Mouse (Mus musculus) heart, embryonic 16.5 days (tissue): ENCODE data around the gene Oas3. TPM values are rescaled to one million over a fixed set of nuclear protein-coding genes. Genes with fewer than 3 reads are reported as not detected.

Experiments used
- ATAC-seq: fragments of 200-750 bp; cut with Nextera tagmentation; replicated peaks from 2 replicates; pipeline ENCODE4 v1.8.0; 2017; ENCODE audit warnings: moderate number of reproducible peaks; ENCODE audit not compliant: insufficient read depth, low FRiP score; ENCODE audit errors: extremely low read depth
- H3K27ac ChIP-seq: fragments of 300-500 bp; sonication (generic); 2 replicates; pipeline ENCODE4 v1.5.1; 2014; ENCODE audit warnings: mild to moderate bottlenecking, low read length, control low read depth, moderate library complexity
- H3K27me3 ChIP-seq: fragments of 300-500 bp; sonication (generic); 2 replicates; pipeline ENCODE4 v1.6.1; 2014; ENCODE audit warnings: low read length, mixed read lengths; ENCODE audit not compliant: control insufficient read depth, insufficient read depth
- H3K36me3 ChIP-seq: fragments of 300-500 bp; sonication (generic); 2 replicates; pipeline ENCODE4 v1.6.1; 2014; ENCODE audit not compliant: control insufficient read depth, insufficient read depth
- H3K4me1 ChIP-seq: fragments of 300-500 bp; sonication (generic); 2 replicates; pipeline ENCODE4 v1.6.1; 2014; ENCODE audit warnings: low read length, mixed read lengths; ENCODE audit not compliant: control insufficient read depth, insufficient read depth
- H3K4me2 ChIP-seq: fragments of 300-500 bp; sonication (generic); 2 replicates; pipeline ENCODE4 v1.6.1; 2014; ENCODE audit warnings: low read depth, mild to moderate bottlenecking, control low read depth, low read length
- H3K4me3 ChIP-seq: fragments of 300-500 bp; sonication (generic); 2 replicates; pipeline ENCODE4 v1.5.1; 2014; ENCODE audit warnings: mild to moderate bottlenecking, control low read depth, low read length
- H3K9ac ChIP-seq: fragments of 300-500 bp; sonication (generic); 2 replicates; pipeline ENCODE4 v1.6.1; 2014; ENCODE audit warnings: low read length, control low read depth
- H3K9me3 ChIP-seq: fragments of 300-500 bp; sonication (generic); replicated peaks from 2 replicates; pipeline ENCODE4 v1.6.1; 2016; ENCODE audit warnings: low read length; ENCODE audit not compliant: control insufficient read depth
- WGBS: fragments of 180-500 bp; shearing (Covaris S2); extraction: QIAGEN DNeasy Blood & Tissue Kit; methylation state at CpG from one replicate; pipeline ENCODE4 v1.1.7; 2014; 5-methylcytosine and 5-hydroxymethylcytosine counted together
- polyA plus RNA-seq: library from polyadenylated mRNA; unstranded; fragments of >200 nt; fragmentation: Nextera tagmentation; extraction: Ambion mirVana; gene quantifications from 2 replicates; pipeline ENCODE4 v1.2.1, GENCODE M21; 2015

The Oas3 gene
- polyA plus RNA-seq, 1 experiment from 2014 or later = 0.59 TPM

DNA sequence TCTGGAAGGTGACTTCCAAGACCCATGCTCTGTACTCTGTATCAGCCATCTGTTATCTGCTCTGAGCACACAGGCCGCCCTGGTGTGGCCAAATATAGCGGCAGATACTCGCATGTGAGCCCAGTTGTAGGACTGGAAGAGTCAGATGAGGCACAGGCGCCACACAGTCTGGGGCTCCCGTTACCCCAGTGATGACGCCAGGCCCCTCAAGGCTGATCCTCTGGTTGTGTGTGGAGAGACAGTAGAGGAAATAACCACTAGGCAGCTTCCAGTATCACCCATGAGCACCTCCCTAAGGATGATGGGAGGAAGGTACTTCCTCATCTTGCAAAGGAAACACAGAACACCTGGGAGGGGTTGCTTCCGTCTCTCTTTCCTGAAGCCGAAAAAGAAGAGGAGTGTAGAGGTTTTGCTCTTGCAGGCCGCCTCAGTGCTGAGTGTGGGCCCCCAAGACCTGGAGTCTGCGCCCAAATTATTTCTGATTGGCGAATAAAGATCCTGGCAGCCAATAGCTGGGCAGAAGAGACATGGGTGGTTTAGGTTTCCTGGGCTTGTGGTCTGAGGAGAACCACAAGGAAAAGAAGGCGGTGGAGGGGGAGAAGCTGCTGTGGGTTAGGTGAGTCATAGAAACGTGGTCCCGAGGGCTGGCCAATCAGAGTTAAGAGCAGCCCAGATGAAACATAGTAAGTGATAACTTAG, 2.0 kb downstream of the Oas3 start:
- Histone ChIP-seq H3K27me3 (no peaks in the 10 kb centered on the region), H3K27ac (peak overlapping the region; percentile 51), H3K9ac (0 out of 2 replicates have a peak overlapping the region, but pooled peaks have one; percentile 20), H3K4me1 (peaks cover 23% of the 10 kb centered on the region), H3K9me3 (no peaks in the 10 kb centered on the region), H3K36me3 (no peaks in the 10 kb centered on the region), H3K4me2 (peak overlapping the region; percentile 29; the same call in 1 of the 2 replicates), H3K4me3 (no peak overlapping the region)
- peak; percentile 30 for ATAC-seq
- 59% methylated on average over 14 of the region's 14 CpGs for WGBS

DNA sequence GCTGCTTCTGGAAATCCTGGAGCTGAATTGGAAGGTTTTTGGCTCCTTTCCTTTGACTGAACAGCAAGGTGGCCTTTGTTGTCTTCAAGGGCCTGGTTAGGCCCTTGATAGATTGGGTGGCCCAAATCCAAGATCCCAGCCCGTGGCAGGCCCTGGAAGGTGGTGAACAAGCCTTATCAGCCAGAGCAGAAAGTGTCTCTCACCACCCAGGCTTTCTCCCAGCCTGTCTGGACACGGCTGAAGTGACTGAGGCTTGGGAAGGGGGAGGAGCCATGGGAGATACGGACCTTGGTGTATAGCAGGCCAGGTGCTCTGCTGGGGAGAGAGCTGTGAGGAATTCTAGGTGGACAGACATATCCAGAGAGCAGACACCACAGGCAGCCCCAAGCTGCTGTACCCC, 8.1 kb downstream of the Oas3 start:
- Histone ChIP-seq H3K36me3 (no peaks in the 10 kb centered on the region), H3K9ac (no peak overlapping the region), H3K4me3 (no peak overlapping the region), H3K4me1 (no peaks in the 10 kb centered on the region), H3K4me2 (no peak overlapping the region), H3K27ac (no peak overlapping the region), H3K27me3 (no peaks in the 10 kb centered on the region), H3K9me3 (no peaks in the 10 kb centered on the region)
- ATAC-seq = no peak
- 40% methylated on average over 3 of the region's 3 CpGs for WGBS

DNA sequence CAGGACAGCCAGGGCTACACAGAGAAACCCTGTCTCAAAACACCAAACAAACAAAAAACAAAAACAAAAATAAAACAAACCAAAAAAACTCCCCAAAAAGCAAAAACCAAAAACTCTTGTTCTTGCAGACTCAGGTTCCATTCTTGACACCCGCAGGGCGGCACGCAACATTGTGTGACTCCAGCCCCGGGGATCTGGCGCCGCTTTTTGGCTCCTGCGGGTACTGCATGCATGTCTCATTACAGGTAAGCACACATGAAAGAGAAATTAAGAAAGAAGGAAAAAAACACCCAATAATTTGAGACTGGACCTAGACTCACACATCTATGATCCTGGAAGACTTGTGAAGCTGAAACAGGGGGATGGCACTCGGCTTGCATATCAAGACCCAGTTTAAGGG, 12.5 kb downstream of the Oas3 start:
- Histone ChIP-seq H3K4me1 (no peaks in the 10 kb centered on the region; the same call in 1 of the 2 replicates), H3K27ac (no peak overlapping the region), H3K4me2 (no peak overlapping the region), H3K4me3 (no peak overlapping the region), H3K36me3 (no peaks in the 10 kb centered on the region), H3K9me3 (no peaks in the 10 kb centered on the region), H3K27me3 (no peaks in the 10 kb centered on the region), H3K9ac (no peak overlapping the region)
- WGBS = 60% methylated on average over 8 of the region's 8 CpGs
- ATAC-seq = no peak

DNA sequence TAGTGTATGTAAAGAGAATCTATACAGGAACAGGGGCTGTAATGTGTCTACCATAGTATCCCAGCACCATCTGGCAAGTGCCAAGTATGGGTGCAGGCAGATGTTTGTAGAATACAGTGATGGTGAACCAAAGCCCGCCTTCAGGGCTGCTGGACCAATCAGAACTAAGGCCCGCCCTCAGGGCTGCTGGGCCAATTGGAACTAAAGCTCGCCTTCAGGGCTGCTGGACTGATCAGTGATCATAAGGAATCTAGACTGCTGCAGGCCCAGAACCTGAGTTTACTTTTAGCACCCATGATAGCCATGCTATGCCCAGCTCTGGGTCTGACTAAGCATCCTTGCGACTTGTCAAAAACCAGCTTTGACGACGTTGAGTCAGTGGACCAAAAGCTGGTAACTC, 15.6 kb downstream of the Oas3 start:
- 0 out of 2 replicates have a peak, but pooled peaks have one; percentile 32 for ATAC-seq
- Histone ChIP-seq H3K9ac (no peak overlapping the region), H3K27ac (0 out of 2 replicates have a peak overlapping the region, but pooled peaks have one; percentile 8), H3K36me3 (no peaks in the 10 kb centered on the region), H3K27me3 (no peaks in the 10 kb centered on the region), H3K4me2 (peak overlapping the region; percentile 30; the same call in 1 of the 2 replicates), H3K4me1 (no peaks in the 10 kb centered on the region; the same call in 1 of the 2 replicates), H3K9me3 (no peaks in the 10 kb centered on the region), H3K4me3 (no peak overlapping the region)
- WGBS = 27% methylated on average over 6 of the region's 6 CpGs

DNA sequence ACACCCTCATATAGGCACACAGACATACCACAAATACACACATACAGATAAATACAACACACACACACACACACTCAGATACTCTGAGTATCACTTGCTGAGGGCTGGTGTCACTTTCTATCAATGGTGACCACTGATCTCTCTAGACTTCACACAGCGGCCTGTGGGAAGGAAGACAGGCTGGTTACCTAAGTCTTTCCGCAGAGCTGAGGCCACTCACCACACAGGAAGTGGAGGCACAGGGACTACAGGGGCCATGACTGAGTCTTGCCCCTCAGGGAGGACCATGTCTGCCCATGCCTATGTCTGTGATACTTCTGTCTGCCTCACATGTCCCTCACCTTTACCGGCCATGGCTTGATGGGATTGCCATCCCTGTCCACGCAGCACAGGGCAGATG, 23.2 kb downstream of the Oas3 start:
- Histone ChIP-seq H3K27ac (no peak overlapping the region), H3K4me1 (no peaks in the 10 kb centered on the region), H3K4me2 (no peak overlapping the region), H3K27me3 (no peaks in the 10 kb centered on the region), H3K36me3 (no peaks in the 10 kb centered on the region), H3K9ac (no peak overlapping the region), H3K4me3 (no peak overlapping the region), H3K9me3 (no peaks in the 10 kb centered on the region)
- WGBS = 80% methylated on average over 4 of the region's 4 CpGs
- no peak for ATAC-seq

DNA sequence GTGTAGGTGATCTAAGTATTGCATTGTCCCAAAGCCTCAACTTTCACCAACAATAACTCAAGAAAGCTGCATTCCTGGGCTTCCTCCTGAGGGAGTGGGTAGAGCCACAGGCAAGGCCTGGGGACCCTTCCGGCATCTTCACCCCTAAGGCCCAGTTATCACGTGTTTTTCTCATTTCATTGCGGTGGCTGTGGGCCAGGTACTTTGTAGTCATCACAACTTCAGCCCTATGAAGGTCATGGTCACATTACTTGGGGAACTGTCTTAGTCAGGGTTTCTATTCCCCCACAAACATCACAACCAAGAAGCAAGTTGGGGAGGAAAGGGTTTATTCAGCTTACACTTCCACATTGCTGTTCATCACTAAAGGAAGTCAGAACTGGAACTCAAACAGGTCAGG, 24.7 kb downstream of the Oas3 start:
- H3K4me1 ChIP-seq = no peaks in the 10 kb centered on the region
- H3K4me2 ChIP-seq = no peak overlapping the region
- WGBS = 58% methylated on average over 3 of the region's 3 CpGs
- no peak overlapping the region for H3K9ac ChIP-seq
- no peak overlapping the region for H3K27ac ChIP-seq
- 0 out of 2 replicates have a peak, but pooled peaks cover 1% of the 10 kb centered on the region for H3K27me3 ChIP-seq
- no peak for ATAC-seq
- no peaks in the 10 kb centered on the region for H3K36me3 ChIP-seq
- H3K9me3 ChIP-seq = no peaks in the 10 kb centered on the region
- no peak overlapping the region for H3K4me3 ChIP-seq

DNA sequence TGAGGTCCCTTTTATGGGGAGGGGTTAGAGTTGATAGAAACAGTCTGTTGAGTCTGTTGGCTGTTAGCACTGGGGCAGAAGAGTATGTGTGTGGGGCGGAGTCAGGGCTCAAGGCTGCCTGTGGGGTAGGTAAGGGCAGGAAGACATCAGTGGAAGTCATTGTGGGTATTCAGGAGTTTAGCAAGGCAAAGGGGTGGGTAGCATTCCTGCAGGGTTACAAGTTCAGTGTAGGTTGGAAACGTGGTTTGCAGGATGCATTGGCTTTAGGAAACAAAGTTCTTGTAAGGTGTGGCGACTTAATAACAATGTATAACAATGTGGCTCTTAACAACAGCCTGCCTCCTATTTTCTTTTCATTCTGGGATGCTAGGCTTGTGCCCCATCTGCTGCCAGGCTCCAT, 26.3 kb downstream of the Oas3 start:
- Histone ChIP-seq H3K4me1 (no peaks in the 10 kb centered on the region), H3K9ac (no peak overlapping the region), H3K27ac (no peak overlapping the region), H3K36me3 (no peaks in the 10 kb centered on the region), H3K4me2 (no peak overlapping the region), H3K9me3 (no peaks in the 10 kb centered on the region), H3K27me3 (0 out of 2 replicates have a peak, but pooled peaks cover 2% of the 10 kb centered on the region), H3K4me3 (no peak overlapping the region)
- ATAC-seq = no peak
- 75% methylated on average over 3 of the region's 3 CpGs for WGBS

DNA sequence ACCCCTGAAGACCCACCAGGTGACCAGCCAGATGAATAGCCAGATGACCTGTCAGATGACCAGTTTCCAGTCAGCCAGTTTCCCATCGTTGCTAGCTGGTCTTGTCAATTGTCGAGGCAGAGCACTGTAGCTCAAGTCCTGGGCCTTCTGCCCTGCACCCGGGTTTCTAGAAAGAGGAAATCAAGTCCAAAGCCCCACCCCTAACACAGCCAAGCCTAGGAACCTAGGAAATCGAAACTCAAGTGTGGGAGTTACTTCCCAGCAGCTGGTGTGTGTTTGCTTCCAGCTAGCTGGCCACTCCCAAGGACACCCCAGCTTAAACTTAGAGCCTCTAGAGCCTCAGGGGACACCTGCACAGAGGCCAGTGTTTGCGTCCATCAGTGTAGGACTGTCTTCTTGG, 27.8 kb downstream of the Oas3 start, which contains the start of gene Oas2:
Oas2 (minus strand) TSS at position 166 of the 400 bp plus-strand sequence.
- no peak within 1 kb of the TSS for H3K27ac ChIP-seq
- WGBS = 46% methylated on average over 5 of the region's 5 CpGs
- ATAC-seq = no peak
- 0 out of 2 replicates have a peak, but pooled peaks cover 2% of the 10 kb centered on the region for H3K27me3 ChIP-seq
- no peak within 1 kb of the TSS for H3K4me3 ChIP-seq
- H3K4me2 ChIP-seq = no peak within 1 kb of the TSS
- H3K36me3 ChIP-seq = no peaks in the 10 kb centered on the region
- no peak within 1 kb of the TSS for H3K9ac ChIP-seq
- H3K4me1 ChIP-seq = no peaks in the 10 kb centered on the region
- H3K9me3 ChIP-seq = no peaks in the 10 kb centered on the region

DNA sequence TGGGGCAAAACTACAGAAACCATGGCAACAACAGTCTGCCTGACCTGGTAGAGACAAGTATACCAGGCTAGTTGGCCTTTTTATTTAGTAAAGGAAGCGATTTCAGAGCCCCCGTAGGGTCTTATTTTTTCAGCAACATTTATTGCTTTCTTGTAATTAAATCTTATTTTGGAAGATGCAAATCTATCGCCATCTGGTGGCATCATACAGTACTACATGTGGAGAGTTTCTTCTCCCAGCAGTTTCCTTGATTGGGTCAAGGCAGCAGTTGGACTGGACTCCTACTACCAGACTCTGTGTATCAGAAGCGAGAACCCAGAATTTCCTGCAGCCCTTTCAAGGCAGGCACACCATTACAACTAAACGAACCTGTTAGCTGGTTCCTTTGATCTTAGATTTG, 31.0 kb downstream of the Oas3 start:
- H3K27me3 ChIP-seq = peaks cover 4% of the 10 kb centered on the region; the same call in 1 of the 2 replicates
- H3K36me3 ChIP-seq = no peaks in the 10 kb centered on the region
- H3K27ac ChIP-seq = no peak overlapping the region
- H3K9me3 ChIP-seq = no peaks in the 10 kb centered on the region
- 9% methylated on average over 5 of the region's 5 CpGs for WGBS
- no peaks in the 10 kb centered on the region for H3K4me1 ChIP-seq
- no peak overlapping the region for H3K4me3 ChIP-seq
- H3K4me2 ChIP-seq = no peak overlapping the region
- no peak for ATAC-seq
- no peak overlapping the region for H3K9ac ChIP-seq
